Comparison of ENCODE assay signal across 14 mouse cellular contexts in the genomic region with DNA sequence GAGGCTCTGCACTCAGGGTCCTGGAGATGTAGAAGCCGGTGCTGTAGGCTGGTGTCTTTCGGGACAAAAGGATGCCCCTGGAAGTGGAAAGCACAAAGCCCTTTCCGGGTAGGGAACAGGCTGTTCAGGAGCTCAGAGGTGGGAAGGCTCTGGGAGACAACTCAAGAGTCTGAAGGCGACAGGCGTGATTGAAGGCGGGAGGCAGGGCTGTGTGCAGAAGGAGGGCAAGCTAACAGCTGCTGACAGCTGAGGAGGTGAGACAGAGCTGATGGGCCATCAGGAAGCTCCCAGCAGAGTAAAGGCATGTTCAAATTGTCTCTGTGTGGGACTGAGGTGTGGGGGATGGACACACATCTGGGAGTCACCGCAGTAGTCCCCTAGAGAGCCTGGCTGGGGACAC. TPM values are rescaled to one million over a fixed set of nuclear protein-coding genes. Genes with fewer than 3 reads are reported as not detected.
DNase-seq lines count a peak whose midpoint lies in the region; ATAC-seq lines count a peak whose summit lies in the region.
"Had no signal": no experiment of that assay in that cellular context is flagged by ENCODE, and none has a peak within 500 bp of the region (broad histone marks: within the 10 kb centered on the region; RNA-seq: fewer than 3 reads in every experiment).

No protein-coding gene starts in this region.

- no peak overlapping the region for H3K27ac ChIP-seq in heart, embryonic 10.5 days
- no peak overlapping the region for H3K27ac ChIP-seq in embryonic facial prominence, embryonic 10.5 days (replicated peaks)
- no peak overlapping the region for H3K27ac ChIP-seq in midbrain, embryonic 14.5 days (replicated peaks; ENCODE audit: low read depth, low read length)

- intact Hi-C loops in left cerebral cortex, postnatal 10 days (cut with DNase I): no loop called here

- ATAC-seq in midbrain, embryonic 14.5 days (ENCODE audit: low FRiP score, low TSS enrichment): no peak

- no peaks in the 10 kb centered on the region for H3K36me3 ChIP-seq in heart, embryonic 10.5 days
- H3K36me3 ChIP-seq in embryonic facial prominence, embryonic 10.5 days (replicated peaks): no peaks in the 10 kb centered on the region
- no peaks in the 10 kb centered on the region for H3K36me3 ChIP-seq in midbrain, embryonic 14.5 days (ENCODE audit: control insufficient read depth, insufficient read depth, low read length)
- H3K36me3 ChIP-seq: G1E had no signal

- no peak overlapping the region for H3K9ac ChIP-seq in midbrain, embryonic 14.5 days (replicated peaks; ENCODE audit: low read length)

- 0 out of 2 replicates have a peak overlapping the region, but pooled peaks have one; percentile 3 for H3K4me2 ChIP-seq in midbrain, embryonic 14.5 days (ENCODE audit: low read length)

- no peak for DNase-seq in heart, embryonic 10.5 days (ENCODE audit: low spot score)
- DNase-seq in heart, adult 8-10 months (ENCODE audit: low spot score): no peak
- peak; percentile 34 to 47 for DNase-seq in left cerebral cortex, adult 18-20 months (ENCODE audit: low spot score in 2 of 2)
- no peak for DNase-seq in left cerebral cortex, postnatal 10 days (ENCODE audit: extremely low spot score in 1 of 2, low spot score in 2 of 2)
- no peak for DNase-seq in embryonic facial prominence, embryonic 10.5 days (ENCODE audit: low spot score)
- DNase-seq in midbrain, embryonic 14.5 days: no peak
- no peak for DNase-seq in cerebellum, adult 9-11 months
- DNase-seq in adrenal gland, adult (ENCODE audit: inconsistent age in 2 of 2, low spot score in 1 of 2): no peak
- DNase-seq: B cell, adult 2 months; cerebellum, postnatal 25 days; gastrocnemius, postnatal 25 days; right cerebral cortex, postnatal 25 days; thymus, postnatal 36 days had no signal

- peaks cover 39% of the 10 kb centered on the region for H3K4me1 ChIP-seq in heart, embryonic 10.5 days
- peaks cover 41% of the 10 kb centered on the region for H3K4me1 ChIP-seq in embryonic facial prominence, embryonic 10.5 days
- H3K4me1 ChIP-seq in midbrain, embryonic 14.5 days (ENCODE audit: control insufficient read depth, insufficient read depth, low read length): peaks cover 15% of the 10 kb centered on the region; the same call in 1 of the 2 replicates

- H3K9me3 ChIP-seq in heart, embryonic 10.5 days: no peaks in the 10 kb centered on the region
- no peaks in the 10 kb centered on the region for H3K9me3 ChIP-seq in embryonic facial prominence, embryonic 10.5 days
- no peaks in the 10 kb centered on the region for H3K9me3 ChIP-seq in midbrain, embryonic 14.5 days (ENCODE audit: control insufficient read depth, low read length)

- peak overlapping the region; percentile 84; the same call in 1 of the 2 replicates for H3K4me3 ChIP-seq in heart, embryonic 10.5 days
- peak overlapping the region; percentile 5; the same call in 1 of the 2 replicates for H3K4me3 ChIP-seq in embryonic facial prominence, embryonic 10.5 days
- H3K4me3 ChIP-seq in midbrain, embryonic 14.5 days (replicated peaks; ENCODE audit: low read depth, low read length): no peak overlapping the region

- 30% methylated on average over 7 of the region's 7 CpGs for WGBS in heart, embryonic 10.5 days
- WGBS in embryonic facial prominence, embryonic 10.5 days: 73% methylated on average over 7 of the region's 7 CpGs
- 65% methylated on average over 7 of the region's 7 CpGs for WGBS in midbrain, embryonic 14.5 days

- H3K27me3 ChIP-seq in heart, embryonic 10.5 days (ENCODE audit: insufficient read depth, poor library complexity, severe bottlenecking): peaks cover 73% of the 10 kb centered on the region
- peaks cover 71% of the 10 kb centered on the region for H3K27me3 ChIP-seq in embryonic facial prominence, embryonic 10.5 days (replicated peaks; ENCODE audit: low read depth, poor library complexity, severe bottlenecking)
- H3K27me3 ChIP-seq in midbrain, embryonic 14.5 days (ENCODE audit: control insufficient read depth, insufficient read depth, low read length): peaks cover 3% of the 10 kb centered on the region; the same call in 1 of the 2 replicates

RNA-seq across cellular contexts. Expression of a gene that starts 1.9 kb away (rescaled TPM):
- polyA plus RNA-seq in heart, embryonic 10.5 days (2016; fragmentation: Nextera tagmentation; extraction: Ambion mirVana): 18.0 and 23.3 TPM in 2 replicates
- 1 to 10 TPM; 3.2 to 9.5 (median 4.4) TPM for total RNA-seq in heart, adult 8-10 months (2022)
- 100 to 1,000 TPM; 161 to 173 TPM for total RNA-seq in left cerebral cortex, adult 18-20 months (2021)
- 10 to 100 TPM; 88.1 to 89.7 TPM for total RNA-seq in left cerebral cortex, postnatal 10 days (2021)
- 3.6 and 4.7 TPM in 2 replicates for polyA plus RNA-seq in embryonic facial prominence, embryonic 10.5 days (2016; fragmentation: Nextera tagmentation; extraction: Ambion mirVana)
- 27.6 and 32.6 TPM in 2 replicates for polyA plus RNA-seq in midbrain, embryonic 14.5 days (2014; fragmentation: Nextera tagmentation; extraction: Ambion mirVana)

RNA-seq across cellular contexts. Expression of a gene that starts 27.9 kb away (rescaled TPM):
- polyA plus RNA-seq in heart, embryonic 10.5 days (2016; fragmentation: Nextera tagmentation; extraction: Ambion mirVana): 147 and 188 TPM in 2 replicates
- total RNA-seq in heart, adult 8-10 months (2022): 10 to 100 TPM; 36.5 to 43.8 (median 37.3) TPM
- total RNA-seq in left cerebral cortex, adult 18-20 months (2021): 10 to 100 TPM; 17.9 to 19.3 TPM
- 10 to 100 TPM; 20.7 to 24.3 TPM for total RNA-seq in left cerebral cortex, postnatal 10 days (2021)
- 219 and 227 TPM in 2 replicates for polyA plus RNA-seq in embryonic facial prominence, embryonic 10.5 days (2016; fragmentation: Nextera tagmentation; extraction: Ambion mirVana)
- 112 and 114 TPM in 2 replicates for polyA plus RNA-seq in midbrain, embryonic 14.5 days (2014; fragmentation: Nextera tagmentation; extraction: Ambion mirVana)

RNA-seq across cellular contexts. Expression of a gene that starts 32.5 kb away (rescaled TPM):
- 79.2 and 94.0 TPM in 2 replicates for polyA plus RNA-seq in heart, embryonic 10.5 days (2016; fragmentation: Nextera tagmentation; extraction: Ambion mirVana)
- total RNA-seq in heart, adult 8-10 months (2022): 100 to 1,000 TPM; 294 to 476 (median 372) TPM
- total RNA-seq in left cerebral cortex, adult 18-20 months (2021): 100 to 1,000 TPM in 1 of 2 experiments, 10 to 100 TPM in 1; 95.0 to 100 TPM
- 100 to 1,000 TPM in 1 of 2 experiments, 10 to 100 TPM in 1; 99.5 to 108 TPM for total RNA-seq in left cerebral cortex, postnatal 10 days (2021)
- 47.8 and 49.5 TPM in 2 replicates for polyA plus RNA-seq in embryonic facial prominence, embryonic 10.5 days (2016; fragmentation: Nextera tagmentation; extraction: Ambion mirVana)
- polyA plus RNA-seq in midbrain, embryonic 14.5 days (2014; fragmentation: Nextera tagmentation; extraction: Ambion mirVana): 117 and 122 TPM in 2 replicates

Comparison
In these comparisons a context has a peak if more than half of its experiments do, and no peak if none do; other contexts are left out.
1. DNase-seq: peak in left cerebral cortex, adult 18-20 months (2 of 2); none in heart, embryonic 10.5 days (single experiment), heart, adult 8-10 months (single experiment), left cerebral cortex, postnatal 10 days (0 of 2), embryonic facial prominence, embryonic 10.5 days (single experiment), midbrain, embryonic 14.5 days (single experiment), cerebellum, adult 9-11 months (single experiment) and adrenal gland, adult (0 of 2).
2. RNA of a gene that starts 1.9 kb away (total RNA-seq): 161 to 173 TPM in left cerebral cortex, adult 18-20 months and 88.1 to 89.7 TPM in left cerebral cortex, postnatal 10 days; 3.2 to 9.5 TPM in heart, adult 8-10 months; every median in the first group is over 4 times any median in the second.